Mouse (Mus musculus): ENCODE measurements around the gene Adssl1. TPM values are rescaled to one million over a fixed set of nuclear protein-coding genes. Genes with fewer than 3 reads are reported as not detected.

The Adssl1 gene
- total RNA-seq (2021): 10 to 100 TPM; 14.3 to 15.7 TPM
- long read RNA-seq, transcript Adssl1-201 (13 exons, 1,777 nt): major isoform, 22 of 23 reads
- long read RNA-seq, partial matches to known transcripts: 1 of 23 reads
- long read RNA-seq, other reads (novel, unspliced or antisense): 0 of 23 reads

- peak in 1 of 2 experiments; percentile 38 for DNase-seq (ENCODE audit: low spot score in 2 of 2)
Measured at GRCm38 (mm10) chr12:112619686-112620353, at the start of gene Adssl1. Gene Adssl1, plus strand, starts transcription at chr12:112620045.

- DNase-seq (ENCODE audit: low spot score in 2 of 2): no peak
Measured at GRCm38 (mm10) chr12:112570160-112570559, 49.7 kb upstream of the Adssl1 start.

DNA sequence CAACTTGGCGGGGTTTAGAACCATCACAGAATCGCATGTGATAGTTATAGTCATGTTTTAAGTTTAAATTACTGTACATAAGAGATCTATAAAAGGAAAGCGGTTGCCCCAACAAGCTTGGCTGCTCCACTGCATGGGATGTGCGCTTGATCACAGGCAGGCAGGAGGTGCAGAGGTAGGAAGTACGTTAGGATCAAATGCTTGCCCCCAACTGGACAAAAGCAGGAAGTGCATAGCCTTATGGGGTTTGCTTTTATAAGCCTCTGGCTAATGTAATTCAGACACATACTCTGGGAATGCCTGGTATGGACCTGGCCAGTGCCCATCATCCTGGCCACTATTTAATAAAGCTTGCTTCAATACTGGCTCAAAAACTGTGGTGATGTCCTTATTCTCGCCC, 48.8 kb upstream of the Adssl1 start:
- DNase-seq (ENCODE audit: low spot score in 2 of 2): no peak

DNA sequence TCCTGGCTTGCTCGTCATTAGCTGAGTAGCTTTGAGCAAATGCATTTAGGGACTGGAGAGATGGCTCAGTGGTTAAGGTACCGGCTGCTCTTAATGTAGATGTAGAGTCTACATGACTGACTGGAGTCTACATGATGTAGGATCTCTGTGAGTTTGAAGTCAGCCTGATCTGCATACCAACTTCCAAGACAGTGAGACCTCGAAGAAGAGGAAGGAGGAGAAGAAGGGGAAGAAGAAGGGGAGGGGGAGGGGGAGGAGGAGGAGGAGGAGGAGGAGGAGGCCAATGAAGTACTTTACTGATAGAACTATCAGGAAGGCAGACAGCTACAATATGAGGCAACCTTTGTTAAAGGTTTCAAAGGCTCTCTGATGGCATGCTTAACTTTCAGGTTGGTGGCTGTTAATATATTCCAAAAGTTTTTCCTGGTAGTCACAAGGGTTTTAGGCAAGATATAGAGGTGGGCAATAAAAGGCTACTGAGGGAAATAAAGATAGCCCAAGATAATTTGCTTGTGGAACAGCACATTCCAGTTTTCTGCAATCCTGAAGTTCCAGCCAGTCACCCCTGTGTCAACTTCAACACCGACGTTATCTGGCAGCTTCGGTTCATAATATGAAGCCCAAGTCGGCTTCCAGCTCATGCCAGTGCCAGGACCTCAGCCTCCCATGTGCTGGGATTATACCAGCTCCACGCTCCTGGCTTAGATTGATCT, 44.4 kb upstream of the Adssl1 start:
- no peak for DNase-seq (ENCODE audit: low spot score in 2 of 2)

DNA sequence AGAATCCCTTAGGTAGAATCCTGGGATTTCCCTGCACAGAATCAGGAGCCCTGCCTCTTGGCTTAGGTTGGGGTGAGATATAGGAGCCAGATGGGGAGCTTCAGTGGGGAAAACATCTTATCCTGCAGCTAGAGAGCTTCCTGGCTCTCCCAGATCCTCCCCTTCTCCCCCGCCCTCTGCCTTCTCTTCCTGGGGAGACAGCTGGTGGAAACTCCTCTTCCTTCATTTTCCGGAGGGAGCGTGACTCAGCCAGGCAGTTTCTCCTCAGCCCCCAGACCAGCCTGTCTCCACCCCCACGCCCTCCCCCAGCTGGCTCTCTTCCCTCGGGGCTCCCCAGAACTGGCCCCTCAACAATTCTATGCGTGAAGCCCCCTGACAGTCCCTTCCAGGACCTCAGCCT, 43.5 kb upstream of the Adssl1 start:
- peak; percentile 63 to 73 for DNase-seq (ENCODE audit: low spot score in 2 of 2)

- no peak for DNase-seq (ENCODE audit: low spot score in 2 of 2)
Measured at GRCm38 (mm10) chr12:112576749-112577148, 43.1 kb upstream of the Adssl1 start.

DNA sequence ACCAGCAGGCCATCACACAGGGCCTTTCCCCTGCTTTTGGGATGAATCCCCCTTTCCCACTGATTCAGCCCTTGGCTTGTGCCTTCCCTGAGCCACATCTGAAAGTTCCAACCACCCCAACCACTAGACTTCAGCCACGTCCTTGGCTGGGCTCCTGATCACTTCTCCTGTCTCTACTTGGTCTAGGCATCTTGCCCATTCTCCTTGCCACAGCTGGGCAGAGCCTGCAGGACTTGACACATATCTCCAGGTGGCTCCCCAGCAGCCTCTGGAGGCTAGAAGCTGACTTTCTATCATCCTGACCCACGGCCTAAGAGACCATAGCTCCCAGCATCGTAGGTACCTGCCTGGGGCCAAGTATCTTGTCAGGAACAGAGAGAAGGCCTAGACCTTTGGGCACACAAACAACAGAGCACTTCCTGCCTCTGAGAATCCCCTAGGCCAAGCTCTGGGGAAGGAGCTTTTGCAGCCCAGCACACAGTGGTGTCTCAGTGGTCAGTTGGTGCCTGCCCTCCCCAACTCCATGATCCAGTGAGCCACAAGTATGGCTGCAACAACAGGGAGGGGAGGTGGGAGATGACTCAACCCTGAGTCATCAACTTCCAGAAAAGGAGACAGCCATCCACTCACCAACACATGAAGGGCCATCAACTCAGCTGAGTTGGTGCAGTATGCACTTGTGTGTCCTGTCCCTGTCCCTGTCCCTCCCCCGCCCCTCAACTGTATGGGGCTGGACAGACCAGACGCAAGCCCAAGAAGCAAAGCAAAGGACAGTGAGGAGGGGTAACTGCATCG, 41.4 kb upstream of the Adssl1 start:
- DNase-seq (ENCODE audit: low spot score in 2 of 2): no peak

- DNase-seq (ENCODE audit: low spot score in 2 of 2): no peak
Measured at GRCm38 (mm10) chr12:112579430-112579829, 40.4 kb upstream of the Adssl1 start.

DNA sequence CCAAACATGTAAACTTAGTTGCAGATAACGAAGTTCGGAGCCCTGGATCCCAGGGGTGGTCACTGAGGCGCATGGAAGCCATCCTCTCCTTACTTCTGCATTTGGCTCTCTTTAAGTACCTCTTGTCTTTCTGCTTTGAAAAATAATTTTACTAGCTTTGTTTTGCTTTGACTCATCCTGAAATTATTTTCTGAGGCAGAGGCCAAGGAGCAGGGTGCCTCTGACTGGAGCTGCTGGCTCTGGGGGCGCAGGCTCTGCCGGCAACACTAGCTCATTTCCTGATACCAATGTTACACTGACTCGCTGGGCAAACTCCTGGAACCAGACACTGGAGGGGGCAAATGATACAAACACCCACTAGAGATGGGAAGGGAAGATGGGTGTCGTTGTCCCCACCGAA, 39.9 kb upstream of the Adssl1 start:
- no peak for DNase-seq (ENCODE audit: low spot score in 2 of 2)

DNA sequence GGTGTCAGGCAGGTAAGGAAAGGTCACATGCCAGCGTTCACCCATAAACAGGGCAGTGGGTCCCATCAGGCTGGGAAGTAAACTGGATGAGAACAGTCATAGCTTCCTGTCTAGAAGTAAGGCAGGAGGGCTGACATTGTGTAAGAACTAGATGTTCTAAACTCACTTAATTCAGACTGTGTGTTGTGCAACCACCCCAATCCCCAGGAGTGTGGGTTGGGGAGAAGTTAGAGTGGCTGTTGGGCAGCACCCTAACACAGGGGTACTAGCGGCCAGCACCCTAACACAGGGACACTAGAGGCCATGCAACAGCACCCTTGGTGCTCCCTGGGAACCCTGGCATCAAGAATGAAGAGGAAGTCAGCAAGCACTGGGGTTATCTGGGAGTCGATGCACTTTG, 38.7 kb upstream of the Adssl1 start:
- no peak for DNase-seq (ENCODE audit: low spot score in 2 of 2)

DNA sequence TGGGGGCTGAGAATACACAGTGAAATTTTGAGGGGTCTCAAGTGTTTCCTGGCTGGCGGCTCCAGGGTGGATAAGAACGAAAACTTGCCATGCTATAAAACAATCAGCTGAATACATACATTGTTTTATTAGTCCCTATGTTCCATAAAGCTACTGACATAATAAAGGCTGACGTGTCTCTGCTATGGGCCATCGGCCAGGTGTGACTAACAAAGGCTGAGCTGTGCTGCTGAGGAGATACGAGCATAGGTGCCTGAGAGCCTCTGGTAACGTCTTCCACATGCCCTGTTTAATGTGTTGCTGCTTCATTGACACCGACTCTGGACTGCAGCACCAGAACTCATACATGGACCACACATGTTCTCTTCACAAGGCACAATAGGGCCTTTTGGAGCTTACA, 34.9 kb upstream of the Adssl1 start:
- DNase-seq (ENCODE audit: low spot score in 2 of 2): no peak

GRCm38 (mm10) chr12:112585924-112586538, 33.8 kb upstream of the Adssl1 start:
- DNase-seq (ENCODE audit: low spot score in 2 of 2): peak; percentile 64 to 84

- no peak for DNase-seq (ENCODE audit: low spot score in 2 of 2)
Measured at GRCm38 (mm10) chr12:112587125-112588124, 32.4 kb upstream of the Adssl1 start.

GRCm38 (mm10) chr12:112588426-112589256, 31.2 kb upstream of the Adssl1 start, which contains the start of gene Inf2:
Gene Inf2, plus strand, starts transcription at chr12:112588784.
- peak; percentile 80 to 90 for DNase-seq (ENCODE audit: low spot score in 2 of 2)

DNA sequence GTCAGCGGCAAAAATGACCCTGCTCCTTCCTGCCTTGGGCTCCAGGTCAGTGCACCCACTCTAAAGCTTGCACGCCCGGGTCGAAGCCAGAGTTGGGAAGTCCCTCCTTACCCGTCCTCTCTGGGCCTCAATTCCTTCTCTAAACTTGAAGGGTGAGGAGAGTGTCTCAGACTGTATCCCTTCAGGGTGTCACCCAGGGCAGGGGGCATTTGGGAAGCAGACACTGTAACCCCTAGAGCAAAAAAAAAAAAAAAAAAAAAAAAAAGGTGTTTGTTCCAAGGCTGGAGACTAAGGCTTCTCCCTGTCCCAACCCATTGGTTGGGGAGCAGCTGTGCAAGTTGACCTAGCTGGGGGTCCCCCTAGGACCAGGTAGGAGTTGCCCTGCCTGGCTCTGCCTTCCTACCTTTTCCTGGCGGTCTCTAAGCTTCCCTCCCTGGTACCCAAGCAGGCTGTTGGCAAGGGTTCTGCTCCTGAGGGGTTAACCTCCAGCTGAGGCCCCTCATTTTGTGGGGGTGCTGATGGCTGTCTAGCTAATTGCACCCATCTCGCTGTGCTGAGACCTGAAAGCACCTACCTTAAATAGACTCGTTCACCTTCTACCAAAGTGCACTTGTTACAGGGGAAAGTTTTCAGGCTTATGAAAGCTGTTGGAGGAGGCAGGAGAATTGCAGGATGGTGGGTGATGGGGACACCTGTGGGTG, 30.2 kb upstream of the Adssl1 start:
- no peak for DNase-seq (ENCODE audit: low spot score in 2 of 2)

- peak in 1 of 2 experiments; percentile 66 for DNase-seq (ENCODE audit: low spot score in 2 of 2)
Measured at GRCm38 (mm10) chr12:112590566-112591239, 29.1 kb upstream of the Adssl1 start.

GRCm38 (mm10) chr12:112591240-112591639, 28.6 kb upstream of the Adssl1 start:
- no peak for DNase-seq (ENCODE audit: low spot score in 2 of 2)

DNA sequence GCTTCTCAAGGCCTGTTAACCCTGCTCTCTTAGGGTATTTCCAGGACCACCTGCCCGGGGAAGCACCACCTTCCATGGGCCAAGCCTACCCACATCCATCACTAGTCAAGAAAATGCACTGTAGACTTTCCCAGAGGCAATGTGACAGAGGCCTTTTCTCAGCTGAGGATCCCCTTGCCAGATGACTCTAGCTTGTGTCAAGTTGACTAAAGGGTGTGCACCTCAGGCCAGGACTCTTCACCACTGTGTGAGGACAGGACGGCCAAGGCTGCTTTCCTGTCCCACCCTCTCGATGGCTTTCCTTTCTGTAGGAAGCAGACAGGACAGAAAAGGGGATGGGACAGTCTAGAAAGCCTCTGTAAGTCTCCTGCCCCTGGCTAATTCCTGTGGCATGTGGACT, 28.1 kb upstream of the Adssl1 start:
- no peak for DNase-seq (ENCODE audit: low spot score in 2 of 2)
